Mouse (Mus musculus): ENCODE results near the gene Prkn. TPM values are rescaled to one million over a fixed set of nuclear protein-coding genes. Genes with fewer than 3 reads are reported as not detected.

The Prkn gene
- polyA plus RNA-seq, 1 experiment from 2014 or later: 2.1 TPM

DNA sequence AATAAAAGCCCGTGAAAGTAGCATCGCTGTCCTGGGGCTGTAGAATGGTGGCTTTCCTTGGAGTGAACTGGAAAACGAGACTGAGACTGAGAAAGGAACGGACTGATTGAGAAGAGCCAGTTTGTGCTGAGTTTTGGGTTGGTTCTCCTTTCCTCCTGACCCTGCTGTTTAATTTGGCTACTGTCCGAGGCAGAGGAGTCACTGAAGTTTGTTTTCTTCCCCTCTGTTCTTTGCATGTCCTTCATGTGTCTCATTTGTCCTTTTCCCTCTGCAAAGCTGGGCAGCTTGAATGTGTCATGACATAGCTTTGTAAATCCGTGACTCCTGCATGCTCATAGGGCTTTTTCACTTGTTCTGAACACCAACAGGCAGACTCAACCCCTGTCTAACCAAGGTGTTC is 249.2 kb downstream of the Prkn start:
- WGBS: 82% methylated on average over 6 of the region's 6 CpGs
- no peak overlapping the region for H3K9ac ChIP-seq

GRCm38 (mm10) chr17:11092900-11093299 is 252.7 kb downstream of the Prkn start:
- peak; percentile 80 for ATAC-seq (ENCODE audit: low FRiP score, low read depth)
- no peaks in the 10 kb centered on the region; the same call in 1 of the 2 replicates for H3K9me3 ChIP-seq
- no peak overlapping the region for H3K9ac ChIP-seq
- H3K4me1 ChIP-seq: peaks cover 13% of the 10 kb centered on the region
- H3K27ac ChIP-seq: no peak overlapping the region
- H3K36me3 ChIP-seq: no peaks in the 10 kb centered on the region
- H3K4me2 ChIP-seq (replicated peaks): no peak overlapping the region; the same call in 1 of the 2 replicates
- 18% methylated on average over 6 of the region's 6 CpGs for WGBS
- no peak overlapping the region for H3K4me3 ChIP-seq
- H3K27me3 ChIP-seq: no peaks in the 10 kb centered on the region

More for the DNA sequence above, 249.2 kb downstream of the Prkn start:
- no peak overlapping the region for H3K4me2 ChIP-seq (replicated peaks)
- H3K27ac ChIP-seq: no peak overlapping the region
- H3K4me3 ChIP-seq: no peak overlapping the region
- no peaks in the 10 kb centered on the region for H3K36me3 ChIP-seq
- H3K27me3 ChIP-seq: no peaks in the 10 kb centered on the region
- no peak for ATAC-seq (ENCODE audit: low FRiP score, low read depth)
- no peaks in the 10 kb centered on the region for H3K9me3 ChIP-seq
- peaks cover 26% of the 10 kb centered on the region for H3K4me1 ChIP-seq

DNA sequence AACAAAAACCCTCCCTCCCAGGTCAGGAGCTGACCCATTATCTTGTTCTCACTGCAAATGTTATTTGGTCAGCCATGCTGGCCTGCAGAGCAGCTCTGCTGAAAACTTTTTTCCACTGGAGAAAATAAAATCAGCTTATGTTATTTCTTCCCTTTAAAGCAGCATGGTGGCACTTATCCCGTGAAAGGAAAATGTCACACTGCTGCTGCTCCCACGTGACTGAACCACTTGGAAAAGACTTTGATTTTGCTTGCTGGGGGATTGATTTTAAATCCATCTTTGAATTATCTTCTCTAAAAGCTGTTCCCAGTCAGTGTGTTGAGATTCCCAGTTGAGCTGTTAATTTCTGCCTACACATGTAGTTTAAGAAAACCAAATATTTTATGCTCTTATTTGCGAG is 253.1 kb downstream of the Prkn start:
- peak; percentile 11; the same call in 1 of the 2 replicates for ATAC-seq (ENCODE audit: low FRiP score, low read depth)
- WGBS: 35% methylated on average over 3 of the region's 3 CpGs
- no peak overlapping the region for H3K4me2 ChIP-seq (replicated peaks)
- H3K4me3 ChIP-seq: no peak overlapping the region
- H3K9me3 ChIP-seq: no peaks in the 10 kb centered on the region; the same call in 1 of the 2 replicates
- no peak overlapping the region for H3K9ac ChIP-seq
- no peak overlapping the region for H3K27ac ChIP-seq
- no peaks in the 10 kb centered on the region for H3K36me3 ChIP-seq
- H3K4me1 ChIP-seq: peaks cover 11% of the 10 kb centered on the region
- no peaks in the 10 kb centered on the region for H3K27me3 ChIP-seq

DNA sequence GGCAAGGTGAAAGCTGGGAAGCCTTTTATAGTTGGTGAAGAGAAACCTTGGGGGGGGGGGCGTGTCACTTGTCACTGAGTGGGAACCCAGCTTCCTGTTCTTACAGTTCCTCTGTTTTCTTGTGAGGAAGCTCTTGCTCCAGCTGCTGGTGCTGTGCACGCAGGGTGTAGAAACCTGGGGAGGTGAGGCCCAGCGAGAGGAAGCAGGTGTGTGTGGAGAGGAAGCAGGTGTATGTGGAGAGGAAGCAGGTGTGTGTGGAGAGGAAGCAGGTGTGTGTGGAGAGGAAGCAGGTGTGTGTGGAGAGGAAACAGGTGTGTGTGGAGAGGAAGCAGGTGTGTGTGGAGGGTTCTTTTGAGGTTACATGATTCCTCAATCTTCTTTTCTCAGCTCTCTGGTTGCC is 266.8 kb downstream of the Prkn start:
- Histone ChIP-seq H3K36me3 (no peaks in the 10 kb centered on the region), H3K27ac (no peak overlapping the region), H3K4me3 (no peak overlapping the region), H3K9me3 (no peaks in the 10 kb centered on the region), H3K9ac (no peak overlapping the region), H3K27me3 (no peaks in the 10 kb centered on the region), H3K4me1 (peaks cover 4% of the 10 kb centered on the region), H3K4me2 (replicated peaks) (no peak overlapping the region)
- WGBS: 84% methylated on average over 3 of the region's 3 CpGs
- ATAC-seq (ENCODE audit: low FRiP score, low read depth): no peak

GRCm38 (mm10) chr17:11107916-11108315 is 267.7 kb downstream of the Prkn start:
- Histone ChIP-seq H3K9ac (no peak overlapping the region), H3K4me2 (replicated peaks) (no peak overlapping the region), H3K27ac (no peak overlapping the region), H3K9me3 (no peaks in the 10 kb centered on the region), H3K27me3 (no peaks in the 10 kb centered on the region), H3K4me1 (peaks cover 4% of the 10 kb centered on the region), H3K36me3 (no peaks in the 10 kb centered on the region), H3K4me3 (no peak overlapping the region)
- ATAC-seq (ENCODE audit: low FRiP score, low read depth): no peak
- WGBS: 31% methylated on average over 2 of the region's 2 CpGs

DNA sequence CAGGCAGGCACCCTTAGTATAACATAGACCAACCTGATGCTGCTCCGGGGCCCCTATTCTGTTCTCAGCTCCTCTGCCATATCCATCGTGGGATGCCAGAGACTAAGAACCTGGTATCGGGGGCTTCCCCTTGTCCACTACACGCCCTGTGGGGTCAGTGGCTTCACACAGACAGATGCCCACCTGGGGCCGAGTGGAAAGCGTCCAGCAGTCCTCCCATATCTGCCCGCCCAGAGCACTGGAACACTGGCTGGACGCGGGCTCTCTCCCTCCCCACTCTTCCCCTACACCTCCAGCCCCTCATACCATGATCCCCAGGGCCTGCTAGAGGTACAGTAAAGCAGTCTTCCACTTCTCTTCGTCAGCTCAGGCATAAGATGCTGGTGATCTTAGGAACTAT is 277.3 kb downstream of the Prkn start:
- no peak for ATAC-seq (ENCODE audit: low FRiP score, low read depth)
- Histone ChIP-seq H3K4me1 (no peaks in the 10 kb centered on the region), H3K4me2 (replicated peaks) (no peak overlapping the region), H3K9ac (no peak overlapping the region), H3K27me3 (no peaks in the 10 kb centered on the region), H3K36me3 (no peaks in the 10 kb centered on the region), H3K9me3 (no peaks in the 10 kb centered on the region), H3K4me3 (no peak overlapping the region), H3K27ac (no peak overlapping the region)
- WGBS: 75% methylated on average over 10 of the region's 10 CpGs

DNA sequence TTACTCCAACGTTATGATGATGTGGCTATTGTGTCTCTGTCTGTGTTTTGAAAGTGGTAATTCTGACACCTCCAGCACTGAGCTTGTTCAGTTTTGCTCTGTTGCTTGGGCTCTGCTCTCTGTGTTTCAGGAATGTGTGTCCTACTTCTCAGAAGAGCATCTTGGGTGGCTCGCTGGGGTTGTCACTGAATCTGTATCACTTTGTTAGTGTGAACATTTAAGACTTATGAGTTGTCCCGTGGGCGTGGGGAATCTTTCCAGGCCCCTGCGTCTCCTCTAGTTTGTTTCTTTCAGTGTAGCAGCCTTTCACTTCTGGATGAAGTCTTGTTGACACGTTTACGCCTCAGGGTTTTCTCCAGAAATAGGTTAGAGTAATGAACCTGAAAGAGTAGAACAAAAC is 283.9 kb downstream of the Prkn start:
- Histone ChIP-seq H3K36me3 (no peaks in the 10 kb centered on the region), H3K4me2 (replicated peaks) (no peak overlapping the region), H3K27ac (no peak overlapping the region), H3K4me3 (no peak overlapping the region), H3K4me1 (no peaks in the 10 kb centered on the region), H3K9me3 (no peaks in the 10 kb centered on the region), H3K9ac (no peak overlapping the region), H3K27me3 (no peaks in the 10 kb centered on the region)
- ATAC-seq (ENCODE audit: low FRiP score, low read depth): no peak
- 70% methylated on average over 7 of the region's 7 CpGs for WGBS

GRCm38 (mm10) chr17:11127217-11127616 is 287.0 kb downstream of the Prkn start:
- Histone ChIP-seq H3K4me2 (replicated peaks) (no peak overlapping the region), H3K4me1 (no peaks in the 10 kb centered on the region), H3K9me3 (no peaks in the 10 kb centered on the region), H3K9ac (no peak overlapping the region), H3K36me3 (no peaks in the 10 kb centered on the region), H3K4me3 (no peak overlapping the region), H3K27me3 (no peaks in the 10 kb centered on the region), H3K27ac (no peak overlapping the region)
- 76% methylated on average over 1 of the region's 1 CpGs for WGBS
- ATAC-seq (ENCODE audit: low FRiP score, low read depth): no peak

GRCm38 (mm10) chr17:11130919-11131318 is 290.7 kb downstream of the Prkn start:
- Histone ChIP-seq H3K27me3 (no peaks in the 10 kb centered on the region), H3K4me2 (replicated peaks) (no peak overlapping the region), H3K36me3 (no peaks in the 10 kb centered on the region), H3K27ac (no peak overlapping the region), H3K4me3 (no peak overlapping the region), H3K9ac (no peak overlapping the region), H3K9me3 (no peaks in the 10 kb centered on the region), H3K4me1 (no peaks in the 10 kb centered on the region; the same call in 1 of the 2 replicates)
- WGBS: 53% methylated on average over 4 of the region's 4 CpGs
- ATAC-seq (ENCODE audit: low FRiP score, low read depth): no peak

- H3K9me3 ChIP-seq: no peaks in the 10 kb centered on the region
- H3K9ac ChIP-seq: no peak overlapping the region
- H3K27me3 ChIP-seq: no peaks in the 10 kb centered on the region
- H3K4me1 ChIP-seq: no peaks in the 10 kb centered on the region
- WGBS: 76% methylated on average over 5 of the region's 5 CpGs
- ATAC-seq (ENCODE audit: low FRiP score, low read depth): no peak
- no peak overlapping the region for H3K4me2 ChIP-seq (replicated peaks)
- no peaks in the 10 kb centered on the region for H3K36me3 ChIP-seq
- no peak overlapping the region for H3K27ac ChIP-seq
- no peak overlapping the region for H3K4me3 ChIP-seq
These were observed 302.1 kb downstream of the Prkn start for GRCm38 (mm10) chr17:11142321-11142720.

DNA sequence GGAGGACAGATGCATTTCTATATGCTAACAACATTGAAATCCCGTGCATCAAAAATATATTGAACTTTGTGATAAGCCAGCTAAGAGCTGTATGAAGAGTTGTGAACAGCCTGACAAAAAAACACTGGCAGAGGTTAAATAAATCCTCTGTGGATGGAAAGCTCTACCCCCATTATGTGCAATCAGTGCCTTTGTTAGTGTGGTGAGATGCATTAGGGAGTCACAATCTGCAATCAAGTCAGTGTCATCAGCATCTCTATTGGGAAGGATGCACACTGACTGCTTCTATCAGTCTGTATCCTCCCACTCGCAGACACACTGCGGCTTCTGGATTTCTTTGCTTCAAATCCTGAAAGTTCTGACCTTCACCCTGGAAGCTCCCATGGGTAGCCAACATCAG is 315.9 kb downstream of the Prkn start:
- Histone ChIP-seq H3K9ac (no peak overlapping the region), H3K27me3 (no peaks in the 10 kb centered on the region), H3K27ac (no peak overlapping the region), H3K36me3 (no peaks in the 10 kb centered on the region), H3K4me2 (replicated peaks) (no peak overlapping the region), H3K4me3 (no peak overlapping the region), H3K4me1 (no peaks in the 10 kb centered on the region), H3K9me3 (no peaks in the 10 kb centered on the region)
- WGBS: 91% methylated on average over 3 of the region's 3 CpGs
- ATAC-seq (ENCODE audit: low FRiP score, low read depth): no peak

DNA sequence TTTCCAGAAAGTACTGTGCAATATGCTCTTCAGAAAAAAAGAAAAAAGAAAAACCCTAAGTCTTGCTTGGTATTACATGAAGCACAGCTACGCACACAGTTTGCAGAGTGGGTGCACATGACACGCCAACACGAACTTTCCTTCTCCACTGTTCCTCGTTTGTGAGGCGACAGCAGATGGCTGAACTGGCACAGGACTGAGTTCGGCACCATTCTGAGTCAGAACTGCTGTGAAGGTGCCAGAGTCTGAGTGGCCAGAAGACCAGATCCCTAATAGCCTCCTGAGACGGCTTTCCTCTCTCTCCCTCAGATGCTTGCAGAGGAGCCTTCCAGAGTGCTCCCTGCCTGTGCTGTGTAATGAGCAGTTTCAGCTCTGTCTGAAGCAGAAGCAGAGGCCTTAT is 317.4 kb downstream of the Prkn start:
- no peak overlapping the region for H3K9ac ChIP-seq
- no peak overlapping the region for H3K4me2 ChIP-seq (replicated peaks)
- 60% methylated on average over 7 of the region's 7 CpGs for WGBS
- H3K4me3 ChIP-seq: no peak overlapping the region
- no peaks in the 10 kb centered on the region for H3K27me3 ChIP-seq
- no peak overlapping the region for H3K27ac ChIP-seq
- no peaks in the 10 kb centered on the region for H3K4me1 ChIP-seq
- H3K9me3 ChIP-seq: no peaks in the 10 kb centered on the region
- ATAC-seq (ENCODE audit: low FRiP score, low read depth): no peak
- H3K36me3 ChIP-seq: no peaks in the 10 kb centered on the region

GRCm38 (mm10) chr17:11161436-11161835 is 321.3 kb downstream of the Prkn start:
- 86% methylated on average over 1 of the region's 1 CpGs for WGBS
- Histone ChIP-seq H3K4me2 (replicated peaks) (no peak overlapping the region), H3K9ac (no peak overlapping the region), H3K9me3 (no peaks in the 10 kb centered on the region), H3K27ac (no peak overlapping the region), H3K27me3 (no peaks in the 10 kb centered on the region), H3K4me1 (no peaks in the 10 kb centered on the region), H3K36me3 (no peaks in the 10 kb centered on the region), H3K4me3 (no peak overlapping the region)
- no peak for ATAC-seq (ENCODE audit: low FRiP score, low read depth)
